Mouse (Mus musculus): ENCODE results near the gene Bax.
"Not testable (repeated sequence)": the region's sequence is repeated elsewhere in the genome, so short reads cannot be mapped to it uniquely, and the experiment has no call there.

The Bax gene

GRCm38 (mm10) chr7:45466283-45467089 lies at the start of gene Bax:
Bax (minus strand) TSS chr7:45466898.
- peak; percentile 96 for DNase-seq (ENCODE audit: low spot score)

GRCm38 (mm10) chr7:45515436-45515835 lies 48.7 kb upstream of the Bax start:
- DNase-seq (ENCODE audit: low spot score), result peak; percentile 55

DNA sequence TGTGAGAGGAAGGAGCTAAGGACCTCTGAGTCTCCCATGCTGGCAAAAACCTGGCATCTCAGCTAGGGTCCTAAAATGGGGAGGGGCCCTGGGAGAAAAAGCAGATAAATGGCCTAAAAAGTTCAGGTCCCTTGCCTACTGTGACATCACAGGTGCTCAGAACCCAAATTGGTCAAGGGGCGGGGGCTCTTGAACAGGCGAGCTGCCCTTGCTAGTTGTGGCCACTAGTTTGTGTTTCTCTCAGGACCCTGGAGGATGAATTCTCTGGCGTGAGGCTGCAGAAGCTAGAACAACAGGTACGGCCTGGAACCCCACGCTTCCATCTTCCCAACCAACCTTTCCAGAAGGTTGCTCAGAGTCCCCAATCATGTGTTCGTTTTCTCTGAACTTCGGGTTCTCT lies 47.7 kb upstream of the Bax start:
- no peak for DNase-seq (ENCODE audit: low spot score)

- peak; percentile 92 for DNase-seq (ENCODE audit: low spot score)
These were observed 43.5 kb upstream of the Bax start, which contains the start of gene Nucb1 for GRCm38 (mm10) chr7:45509912-45510787. Nucb1 (minus strand) TSS chr7:45510406.

- no peak for DNase-seq (ENCODE audit: low spot score)
These were observed 42.6 kb upstream of the Bax start for GRCm38 (mm10) chr7:45509181-45509882.

- DNase-seq (ENCODE audit: low spot score), result no peak
These were observed 41.9 kb upstream of the Bax start for GRCm38 (mm10) chr7:45508561-45508960.

DNA sequence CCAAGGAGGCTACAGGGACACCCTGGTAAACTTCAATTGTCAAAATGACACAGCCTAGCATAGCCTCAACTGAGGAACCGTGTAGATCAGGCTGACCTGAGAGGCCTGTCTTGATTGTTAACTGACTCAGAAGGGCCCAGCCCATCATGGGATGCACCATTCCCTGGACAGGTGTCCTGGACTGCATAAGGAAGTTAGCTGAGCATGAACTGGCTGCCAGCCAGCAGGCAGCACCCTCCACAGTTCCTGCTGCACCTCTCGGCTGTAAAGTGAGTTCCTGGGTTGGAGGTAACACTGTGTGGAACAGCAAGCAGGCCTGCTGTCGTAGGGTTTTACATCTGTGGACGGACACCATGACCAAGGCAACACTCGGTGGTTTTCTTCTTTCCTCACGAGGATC lies 40.9 kb upstream of the Bax start:
- DNase-seq (ENCODE audit: low spot score), result no peak

DNA sequence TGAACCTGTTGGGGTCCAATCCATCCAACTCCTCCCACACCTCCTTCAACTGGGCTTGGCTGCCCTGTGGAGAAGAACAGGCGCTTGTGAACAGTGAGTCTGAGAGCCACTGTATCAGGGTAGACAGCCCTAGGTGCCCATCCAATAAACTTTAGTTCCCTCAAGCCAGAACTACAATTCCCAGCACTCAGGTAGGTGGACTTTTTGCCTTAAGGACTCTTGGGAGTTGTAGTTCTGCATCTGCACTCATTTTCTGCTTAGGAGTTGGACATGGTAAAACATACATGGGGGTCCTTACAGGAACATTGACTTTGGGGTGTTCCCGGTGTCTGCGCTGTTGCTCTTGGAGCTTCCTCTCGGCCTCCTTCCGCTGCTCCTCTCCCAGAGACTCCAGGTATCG lies 31.7 kb upstream of the Bax start:
- DNase-seq (ENCODE audit: low spot score), result no peak

DNA sequence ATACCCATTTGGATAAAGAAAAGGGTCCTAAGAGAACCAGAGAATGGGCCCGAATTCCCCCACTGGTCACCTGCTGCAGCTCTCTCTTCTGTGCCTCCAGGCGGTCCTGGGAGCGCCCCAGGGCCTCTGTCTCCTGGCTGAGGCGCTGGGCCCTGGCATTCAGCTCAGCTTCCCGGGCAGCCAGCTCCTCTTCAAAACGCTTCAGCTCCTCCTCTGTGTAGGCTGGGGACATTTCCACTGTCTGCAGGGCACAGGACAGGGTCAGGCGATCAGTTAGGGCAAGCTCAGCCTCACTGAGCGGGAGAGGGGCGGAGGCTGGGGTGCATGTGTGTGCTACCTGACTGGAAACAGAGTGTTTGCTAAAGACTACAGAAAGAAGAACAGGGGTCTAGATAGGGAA lies 27.9 kb upstream of the Bax start:
- DNase-seq (ENCODE audit: low spot score), result no peak

GRCm38 (mm10) chr7:45492951-45493350 lies 26.3 kb upstream of the Bax start:
- DNase-seq (ENCODE audit: low spot score), result no peak

DNA sequence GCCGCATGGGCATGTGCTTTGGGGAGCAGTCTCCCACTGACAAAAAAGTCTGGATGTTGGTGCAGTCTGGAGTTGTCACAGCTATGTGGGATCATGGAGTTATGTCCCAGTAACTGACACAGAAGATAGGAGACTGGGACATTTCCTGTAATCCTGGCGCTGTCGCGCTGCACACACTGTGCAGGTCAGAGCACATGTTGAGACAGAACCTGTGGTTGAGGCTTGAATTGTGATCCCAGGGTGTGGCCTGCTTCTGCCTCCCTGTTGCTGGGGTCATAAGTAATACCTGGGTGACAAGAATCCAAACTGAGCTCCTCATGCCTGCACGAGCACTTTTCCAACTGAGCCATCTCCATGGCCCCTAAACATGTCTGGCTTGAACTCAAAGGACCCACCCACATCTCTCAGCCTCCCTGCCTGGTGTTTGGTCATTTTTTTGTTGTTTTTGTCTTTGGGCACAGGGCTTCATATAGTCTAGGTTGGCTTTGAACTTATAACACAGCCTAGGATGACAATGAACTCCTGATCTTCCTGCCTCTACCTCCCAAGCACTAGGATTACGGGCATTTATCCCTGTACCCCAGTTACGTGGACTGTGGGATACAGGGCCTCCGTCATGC lies 25.6 kb upstream of the Bax start:
- DNase-seq (ENCODE audit: low spot score), result no peak

GRCm38 (mm10) chr7:45491264-45491663 lies 24.6 kb upstream of the Bax start:
- DNase-seq (ENCODE audit: low spot score), result no peak

DNA sequence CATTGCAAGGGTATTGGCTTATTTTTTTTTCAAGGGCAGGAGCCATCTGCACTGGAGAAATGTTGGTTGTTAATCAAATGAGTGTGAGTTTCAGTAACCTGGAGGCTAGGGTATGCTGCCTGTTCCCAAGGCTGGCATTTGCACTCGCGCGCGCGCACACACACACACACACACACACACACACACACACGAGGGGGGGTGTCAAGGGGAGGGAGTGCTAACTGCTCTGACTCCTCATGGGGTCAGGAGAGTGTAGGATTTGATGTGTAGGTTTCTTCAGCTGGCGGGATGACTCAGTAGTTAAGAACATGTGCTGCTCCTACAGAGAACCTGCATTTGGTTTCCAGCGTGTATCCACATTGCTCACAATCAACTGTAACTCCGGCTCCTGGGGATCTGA lies 24.1 kb upstream of the Bax start:
- peak; percentile 58 for DNase-seq (ENCODE audit: low spot score)

DNA sequence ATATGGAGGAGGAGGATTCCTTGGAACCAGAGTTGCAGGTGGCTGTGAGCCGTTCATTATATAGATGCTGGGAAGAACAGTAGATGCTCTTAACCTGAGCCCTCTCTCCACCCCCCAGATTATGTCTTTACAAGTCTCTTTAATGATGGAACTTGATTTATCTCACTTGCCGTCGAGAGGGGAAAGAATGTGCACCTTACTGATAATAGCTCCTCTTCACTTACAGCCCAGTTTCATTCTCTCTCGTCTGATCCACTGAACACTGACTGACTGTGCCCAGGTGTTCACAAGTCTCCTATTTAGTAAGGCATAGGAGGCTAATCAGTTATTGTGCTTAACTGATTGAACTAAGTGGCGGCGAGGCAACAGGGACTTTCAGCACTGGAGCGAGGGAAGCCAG lies 22.9 kb upstream of the Bax start:
- DNase-seq (ENCODE audit: low spot score), result no peak

GRCm38 (mm10) chr7:45488293-45489204 lies 21.9 kb upstream of the Bax start, which contains the start of gene Dhdh:
Dhdh (minus strand) TSS chr7:45488805.
- no peak for DNase-seq (ENCODE audit: low spot score)

DNA sequence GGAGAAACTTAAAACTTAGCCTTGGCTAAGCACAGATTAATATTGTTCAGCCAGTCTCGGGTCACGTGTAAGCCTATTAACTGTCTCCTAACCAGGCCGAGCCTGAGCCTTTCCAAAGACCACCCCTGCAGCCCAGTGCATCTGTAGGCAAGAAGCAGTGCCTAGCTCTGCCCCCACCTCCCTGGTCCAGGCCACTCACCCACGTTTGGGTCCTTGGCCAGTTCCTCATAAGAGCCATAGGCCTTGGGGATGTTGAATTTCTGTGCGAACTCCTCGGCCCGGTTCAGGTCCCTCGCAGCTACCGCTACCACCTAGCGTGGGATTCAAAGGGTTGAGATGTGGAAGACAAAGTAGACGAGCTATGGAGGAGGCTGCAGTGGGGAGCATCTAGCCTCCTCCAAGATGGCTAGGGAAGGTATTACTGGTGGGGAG lies 21.2 kb upstream of the Bax start:
- no peak for DNase-seq (ENCODE audit: low spot score)

- DNase-seq (ENCODE audit: low spot score), result no peak
These were observed 20.2 kb upstream of the Bax start, which contains the start of gene Gm45808 for GRCm38 (mm10) chr7:45486761-45487415. Gm45808 (minus strand) TSS chr7:45486811.

- no peak for DNase-seq (ENCODE audit: low spot score)
These were observed 19.5 kb upstream of the Bax start for GRCm38 (mm10) chr7:45486158-45486557.

DNA sequence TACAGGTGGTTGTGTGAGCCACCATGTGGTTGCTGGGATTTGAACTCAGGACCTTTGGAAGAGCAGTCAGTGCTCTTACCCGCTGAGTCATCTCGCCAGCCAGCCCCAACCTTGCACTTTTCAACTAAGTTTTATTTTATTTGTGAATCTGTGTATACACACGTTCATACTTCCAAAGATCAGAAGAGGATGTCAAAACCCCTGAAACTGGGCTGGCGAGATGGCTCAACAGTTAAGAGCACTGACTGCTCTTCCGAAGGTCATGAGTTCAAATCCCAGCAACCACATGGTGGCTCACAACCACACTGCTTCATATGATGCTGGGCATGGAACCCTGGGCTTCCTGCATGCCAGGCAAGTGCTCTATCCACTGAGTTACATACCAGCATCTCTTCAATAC lies 18.3 kb upstream of the Bax start:
- DNase-seq (ENCODE audit: low spot score), result not testable (repeated sequence)

DNA sequence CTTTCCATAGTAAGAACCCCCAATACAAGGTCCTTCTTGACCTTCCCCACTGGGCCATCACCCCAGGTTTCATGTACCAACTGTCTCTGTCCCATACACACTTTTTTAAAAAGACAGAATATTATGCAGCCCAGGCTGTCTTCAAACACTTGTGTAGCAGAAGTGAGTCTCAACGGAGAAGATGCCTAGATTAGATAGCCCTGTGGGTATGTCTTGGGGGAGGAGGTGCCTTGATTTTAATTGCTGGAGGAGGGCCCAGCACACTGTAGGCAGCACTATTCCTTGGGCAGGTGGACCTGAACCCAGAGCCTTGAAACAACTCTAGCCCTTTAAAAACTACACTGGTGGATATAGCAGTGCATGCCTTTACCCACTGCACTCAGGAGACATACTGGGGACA lies 15.5 kb upstream of the Bax start:
- no peak for DNase-seq (ENCODE audit: low spot score)
